21 mouse cellular contexts compared by ENCODE assay signal in the genomic region with DNA sequence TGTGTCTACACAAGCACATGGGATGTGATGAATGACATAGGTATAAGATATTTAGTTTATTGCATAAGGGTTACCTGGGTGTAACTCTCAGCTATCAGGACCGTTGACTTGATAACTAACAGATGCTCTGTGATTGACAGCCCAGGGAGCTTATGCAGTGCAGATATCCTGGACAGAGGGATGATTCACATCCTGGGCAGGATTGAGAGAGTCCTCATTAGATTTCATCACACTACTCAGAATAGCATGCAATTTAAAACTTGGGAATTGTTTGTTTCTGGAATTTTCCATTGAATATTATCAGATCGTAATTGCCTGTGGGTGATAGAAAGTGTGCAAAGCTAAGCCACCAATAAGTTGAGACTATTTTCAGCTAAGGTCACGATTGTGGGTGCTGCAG.
"Had no signal": no experiment of that assay in that cellular context is flagged by ENCODE, and none has a peak within 500 bp of the region (broad histone marks: within the 10 kb centered on the region; RNA-seq: fewer than 3 reads in every experiment).

No protein-coding gene starts in this region.

- H3K9ac ChIP-seq: limb, embryonic 12.5 days; limb, embryonic 15.5 days; liver, embryonic 14.5 days; liver, postnatal 0 days; lung, embryonic 15.5 days; neural tube, embryonic 12.5 days; neural tube, embryonic 15.5 days; stomach, embryonic 15.5 days had no signal

- H3K27ac ChIP-seq: limb, embryonic 12.5 days; limb, embryonic 15.5 days; liver, embryonic 14.5 days; lung, embryonic 15.5 days; neural tube, embryonic 12.5 days; neural tube, embryonic 15.5 days; stomach, embryonic 15.5 days had no signal

- H3K4me2 ChIP-seq: limb, embryonic 12.5 days; limb, embryonic 15.5 days; liver, embryonic 11.5 days; lung, embryonic 15.5 days; midbrain, embryonic 11.5 days; neural tube, embryonic 12.5 days; neural tube, embryonic 15.5 days; stomach, embryonic 15.5 days had no signal

- H3K4me3 ChIP-seq: limb, embryonic 12.5 days; limb, embryonic 15.5 days; lung, embryonic 15.5 days; neural tube, embryonic 12.5 days; neural tube, embryonic 15.5 days; stomach, embryonic 15.5 days had no signal

- H3K27me3 ChIP-seq: limb, embryonic 12.5 days; limb, embryonic 15.5 days; lung, embryonic 15.5 days; neural tube, embryonic 12.5 days; neural tube, embryonic 15.5 days; stomach, embryonic 15.5 days had no signal

- DNase-seq: kidney, adult 9 months; kidney, postnatal 14 days; kidney, postnatal 4 days; left cerebral cortex, postnatal 4 days; liver, postnatal 0 days; lung, postnatal 14 days; lung, postnatal 4 days; midbrain, embryonic 14.5 days; right cerebral cortex, adult 18-20 months; right cerebral cortex, postnatal 14 days; right cerebral cortex, postnatal 4 days; thymus, postnatal 25 days had no signal

- H3K36me3 ChIP-seq: limb, embryonic 12.5 days; limb, embryonic 15.5 days; neural tube, embryonic 12.5 days; neural tube, embryonic 15.5 days had no signal

- H3K4me1 ChIP-seq: limb, embryonic 12.5 days; limb, embryonic 15.5 days; neural tube, embryonic 12.5 days; neural tube, embryonic 15.5 days had no signal

- ATAC-seq: liver, postnatal 0 days had no signal

- H3K9me3 ChIP-seq: limb, embryonic 12.5 days; limb, embryonic 15.5 days; lung, embryonic 15.5 days; neural tube, embryonic 12.5 days; neural tube, embryonic 15.5 days; stomach, embryonic 15.5 days had no signal
